Mouse (Mus musculus) erythroblast, embryonic 14.5 days (primary cell): Measurements from ENCODE around the gene Mamdc4. TPM values are rescaled to one million over a fixed set of nuclear protein-coding genes. Genes with fewer than 3 reads are reported as not detected.
A peak's percentile ranks its signal among the peaks of the same experiment; 100 is the strongest.
"Not testable (repeated sequence)": the region's sequence is repeated elsewhere in the genome, so short reads cannot be mapped to it uniquely, and the experiment has no call there.

Experiments used
- H3K27me3 ChIP-seq: 2 replicates; pipeline ENCODE4 v1.6.1; 2012; ENCODE audit warnings: inconsistent platforms; ENCODE audit not compliant: control insufficient read depth
- H3K36me3 ChIP-seq: 2 replicates; pipeline ENCODE4 v1.6.1; 2012; ENCODE audit warnings: mild to moderate bottlenecking, inconsistent platforms; ENCODE audit not compliant: control insufficient read depth
- H3K4me1 ChIP-seq: 2 replicates; pipeline ENCODE4 v1.6.1; 2012; ENCODE audit warnings: inconsistent platforms; ENCODE audit not compliant: control insufficient read depth
- H3K4me3 ChIP-seq: replicated peaks from 2 replicates; pipeline ENCODE3; 2012; ENCODE audit warnings: moderate library complexity, mild to moderate bottlenecking, inconsistent platforms
- H3K9me3 ChIP-seq: 2 replicates; pipeline ENCODE4 v1.6.1; 2012; ENCODE audit warnings: low read length, inconsistent platforms, mixed read lengths; ENCODE audit not compliant: control insufficient read depth
- GATA1 ChIP-seq: IDR thresholded peaks from 2 replicates; pipeline ENCODE4 v1.6.1; 2012; ENCODE audit warnings: low read length, inconsistent platforms, mixed read lengths
- TAL1 ChIP-seq: IDR thresholded peaks from 3 replicates; pipeline ENCODE4 v1.6.1; 2012; ENCODE audit warnings: low read length, inconsistent platforms, mixed read lengths
- polyA plus RNA-seq: library from polyadenylated mRNA; stranded (reverse); fragments of >175 nt; gene quantifications from 2 replicates; pipeline ENCODE4 v1.2.3, GENCODE M21; 2012

Gene Mamdc4
- polyA plus RNA-seq, 1 experiment, result 0.09 TPM

DNA sequence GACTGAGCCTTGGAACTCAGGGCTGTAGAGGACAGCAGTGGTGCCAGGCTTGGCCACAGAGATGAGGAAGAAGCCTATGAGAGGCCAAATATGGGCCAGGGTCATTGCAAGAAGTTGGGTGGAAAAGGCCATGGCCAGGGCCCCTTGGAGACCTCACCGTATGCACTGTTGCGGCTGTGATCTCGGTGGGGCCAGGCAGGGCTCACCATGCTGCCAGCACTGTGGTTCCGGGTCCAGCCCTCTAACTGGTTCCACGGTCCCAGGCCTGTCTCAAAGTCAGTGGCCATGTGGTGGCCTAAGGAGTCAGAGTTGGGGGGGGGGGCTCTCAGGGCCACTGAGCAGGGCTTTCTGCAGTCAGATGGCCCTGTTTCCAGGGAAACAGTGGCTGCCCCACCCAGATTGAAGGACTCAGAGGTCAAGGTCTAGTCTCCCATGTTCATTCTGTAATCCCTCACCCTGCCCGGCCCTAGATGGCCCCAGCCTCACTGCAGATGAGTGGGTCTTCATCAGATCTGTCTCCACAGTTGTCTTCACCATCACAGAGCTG, 6.1 kb downstream of the Mamdc4 start:
- Histone ChIP-seq H3K9me3 (no peaks in the 10 kb centered on the region), H3K27me3 (no peaks in the 10 kb centered on the region), H3K36me3 (peaks cover 47% of the 10 kb centered on the region), H3K4me1 (peaks cover 15% of the 10 kb centered on the region), H3K4me3 (no peak overlapping the region)
- TF ChIP-seq GATA1 (no peak), TAL1 (no peak)

DNA sequence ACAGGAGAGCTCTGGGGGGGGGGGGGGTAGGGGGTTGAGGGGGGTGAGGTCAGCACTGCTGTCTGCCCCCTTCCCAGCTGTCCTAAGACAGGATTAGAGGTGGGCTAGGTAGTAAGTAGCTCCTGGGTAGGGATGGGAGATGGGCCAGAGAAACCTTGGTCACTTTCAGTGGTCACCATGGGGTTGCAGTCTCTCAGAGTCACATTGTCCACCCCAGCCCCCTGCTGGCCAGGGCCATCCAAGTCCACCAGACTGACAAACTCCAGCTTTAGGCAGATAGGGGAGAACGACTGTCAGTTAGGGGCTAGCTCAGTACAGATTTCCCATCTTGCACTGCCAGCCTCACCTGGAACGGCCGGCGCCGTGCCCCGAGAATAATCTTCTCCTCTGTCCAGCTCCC, 8.1 kb downstream of the Mamdc4 start:
- Histone ChIP-seq H3K36me3 (peaks cover 67% of the 10 kb centered on the region), H3K4me1 (peaks cover 14% of the 10 kb centered on the region), H3K4me3 (no peak overlapping the region), H3K9me3 (no peaks in the 10 kb centered on the region), H3K27me3 (no peaks in the 10 kb centered on the region)
- TF ChIP-seq TAL1, result no peak

DNA sequence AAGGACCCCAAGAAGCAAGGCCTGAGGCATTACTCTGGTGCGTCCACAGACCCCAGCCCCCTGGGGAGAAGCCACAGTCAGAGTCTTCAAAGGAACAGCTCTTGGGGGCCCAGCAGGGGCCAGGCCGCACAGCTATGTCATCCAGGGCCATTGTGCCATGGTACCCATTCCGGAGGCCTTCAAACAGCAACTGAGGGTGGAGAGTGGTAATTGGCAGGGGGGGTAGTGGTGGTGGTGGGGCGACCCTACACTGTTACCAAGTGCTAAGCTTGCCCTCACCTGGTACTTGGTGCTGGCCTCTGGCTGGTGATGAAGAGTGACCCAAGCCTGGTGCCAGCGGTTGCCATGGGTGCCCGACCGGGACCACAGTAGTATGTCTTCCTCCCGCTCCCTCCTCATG, 8.9 kb downstream of the Mamdc4 start:
- peaks cover 73% of the 10 kb centered on the region for H3K36me3 ChIP-seq

DNA sequence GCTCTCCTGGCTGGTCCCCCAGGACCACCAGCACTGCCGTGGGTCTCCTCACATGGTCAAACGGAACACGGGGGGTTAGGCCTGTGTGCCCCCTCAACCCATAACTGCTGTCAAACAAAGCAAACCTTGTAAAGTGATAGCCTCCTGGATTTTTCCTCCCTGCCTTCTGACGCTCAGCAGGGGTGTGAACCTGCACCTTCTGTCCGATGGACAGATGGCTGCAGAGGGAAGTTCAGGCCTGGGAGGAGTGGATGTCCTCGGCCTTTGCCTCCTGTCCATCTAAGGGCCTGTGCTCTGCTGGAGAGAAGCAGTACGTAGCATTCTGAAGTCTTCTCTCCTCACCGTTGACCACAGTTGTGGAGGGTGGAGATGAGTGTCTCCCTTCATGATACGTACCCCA, 12.7 kb downstream of the Mamdc4 start:
- Histone ChIP-seq H3K27me3 (no peaks in the 10 kb centered on the region), H3K36me3 (peaks cover 69% of the 10 kb centered on the region), H3K4me3 (no peak overlapping the region), H3K4me1 (peaks cover 34% of the 10 kb centered on the region), H3K9me3 (no peaks in the 10 kb centered on the region)
- TF ChIP-seq GATA1 (no peak), TAL1 (no peak)

More for the DNA sequence above, 8.9 kb downstream of the Mamdc4 start:
- H3K9me3 ChIP-seq, result no peaks in the 10 kb centered on the region
- no peaks in the 10 kb centered on the region for H3K27me3 ChIP-seq
- TF ChIP-seq GATA1, result no peak
- no peak for TF ChIP-seq TAL1
- no peak overlapping the region for H3K4me3 ChIP-seq
- H3K4me1 ChIP-seq, result peaks cover 12% of the 10 kb centered on the region

DNA sequence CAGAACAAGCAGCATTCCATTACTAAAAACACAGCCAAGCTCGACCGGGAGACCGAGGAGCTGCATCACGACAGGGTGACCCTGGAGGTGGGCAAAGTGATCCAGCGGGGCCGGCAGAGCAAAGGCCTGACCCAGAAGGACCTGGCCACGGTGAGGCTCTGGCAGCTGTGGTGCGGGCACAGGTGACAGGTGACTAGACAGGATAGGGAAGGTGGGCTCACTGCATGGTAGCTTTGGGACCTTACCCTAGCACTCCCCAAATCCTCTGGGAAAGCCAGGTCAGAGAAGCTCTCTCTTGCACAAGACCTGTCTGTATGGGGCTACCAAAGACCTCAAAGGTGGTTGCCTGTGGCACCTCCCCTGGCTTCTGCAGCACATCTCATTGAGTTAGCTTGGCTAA, 14.1 kb downstream of the Mamdc4 start:
- TF ChIP-seq TAL1, result no peak
- no peak for TF ChIP-seq GATA1
- H3K27me3 ChIP-seq, result no peaks in the 10 kb centered on the region
- H3K4me3 ChIP-seq, result no peak overlapping the region
- H3K9me3 ChIP-seq, result no peaks in the 10 kb centered on the region
- H3K4me1 ChIP-seq, result peaks cover 42% of the 10 kb centered on the region
- H3K36me3 ChIP-seq, result peaks cover 65% of the 10 kb centered on the region

DNA sequence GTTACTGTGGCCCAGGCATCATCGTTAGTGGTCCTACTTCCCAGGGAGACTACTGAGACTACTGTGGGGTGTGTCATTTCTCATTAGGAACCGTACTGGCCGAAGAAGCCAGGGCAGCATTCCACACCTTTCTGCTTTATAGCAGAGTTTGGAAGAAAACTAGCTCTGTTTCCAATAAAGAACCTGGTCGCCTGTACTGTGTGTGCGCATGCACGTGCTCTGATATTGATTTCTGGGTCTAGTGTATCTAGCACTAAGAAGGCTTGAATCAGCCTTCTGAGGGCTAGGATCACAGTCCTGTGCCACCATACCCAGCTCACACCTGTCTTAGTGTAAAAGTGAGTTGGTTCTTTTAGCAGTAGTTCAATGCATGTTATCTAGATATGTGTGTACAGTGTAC, 15.9 kb downstream of the Mamdc4 start:
- no peak for TF ChIP-seq GATA1
- TF ChIP-seq TAL1, result no peak
- Histone ChIP-seq H3K4me1 (peaks cover 42% of the 10 kb centered on the region), H3K9me3 (no peaks in the 10 kb centered on the region), H3K36me3 (peaks cover 48% of the 10 kb centered on the region), H3K4me3 (peak overlapping the region; percentile 83), H3K27me3 (no peaks in the 10 kb centered on the region)

DNA sequence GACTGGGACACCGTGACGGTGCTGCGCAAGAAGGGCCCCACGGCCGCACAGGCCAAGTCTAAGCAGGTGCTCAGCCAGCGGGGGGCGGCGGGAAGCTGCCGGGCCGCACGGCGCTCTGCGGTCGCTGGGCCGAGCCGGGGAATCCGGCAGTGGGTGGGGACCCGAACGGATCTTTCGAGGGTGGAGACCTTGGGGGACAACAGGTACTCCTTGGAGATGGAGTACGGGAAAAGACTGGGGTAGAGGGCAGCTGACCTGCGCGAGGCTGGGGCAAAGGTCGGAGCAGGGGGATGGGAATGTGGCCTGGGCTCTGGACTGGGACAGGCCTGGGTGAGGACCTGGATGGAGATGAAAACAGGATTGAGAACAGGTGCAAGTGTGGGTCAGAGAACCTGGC, 16.7 kb downstream of the Mamdc4 start:
- H3K4me1 ChIP-seq, result peaks cover 42% of the 10 kb centered on the region
- no peaks in the 10 kb centered on the region for H3K9me3 ChIP-seq
- no peak for TF ChIP-seq TAL1
- TF ChIP-seq GATA1, result no peak
- peaks cover 40% of the 10 kb centered on the region for H3K36me3 ChIP-seq
- H3K4me3 ChIP-seq, result peak overlapping the region; percentile 83
- H3K27me3 ChIP-seq, result no peaks in the 10 kb centered on the region

DNA sequence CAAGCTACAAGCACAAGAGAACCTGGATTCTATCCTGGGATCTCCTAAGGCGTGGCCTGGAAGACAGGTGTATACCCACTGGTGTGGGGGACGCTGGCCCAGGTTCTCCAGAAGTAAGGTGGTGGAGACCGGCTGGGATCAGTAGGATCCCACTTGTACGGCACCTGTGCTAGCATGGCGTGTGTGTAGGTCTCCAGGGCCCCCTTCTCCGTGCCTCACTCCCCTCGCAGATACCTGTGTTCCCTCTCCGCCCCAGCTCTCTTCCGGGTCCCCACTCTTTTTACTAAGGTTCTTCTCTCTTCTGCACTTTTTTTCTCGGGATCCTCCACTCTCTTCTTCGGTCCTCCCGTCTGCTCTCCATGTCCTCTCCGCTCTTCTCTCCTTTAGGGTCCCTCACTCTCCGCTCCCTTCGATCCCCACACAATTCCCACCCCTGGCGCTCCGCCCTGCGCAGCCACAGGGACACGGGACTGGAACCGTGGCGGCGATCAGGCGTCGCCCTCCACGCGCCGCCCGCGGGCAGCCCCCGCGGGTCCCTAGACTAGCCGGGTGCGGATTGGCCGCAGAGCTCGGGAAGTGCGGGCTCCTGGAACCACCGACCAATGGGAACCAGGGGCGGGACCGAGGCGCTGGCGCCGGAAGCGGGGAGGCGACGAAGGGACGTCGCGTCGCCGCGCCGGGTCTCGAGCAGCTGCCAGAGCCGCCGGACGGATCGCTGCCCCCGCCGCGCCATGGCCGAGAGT, 17.3 kb downstream of the Mamdc4 start, which contains the start of gene Edf1:
Edf1 (plus strand) TSS at position 627 of the 743 bp plus-strand sequence.
- peaks cover 39% of the 10 kb centered on the region for H3K4me1 ChIP-seq
- peak within 1 kb of the TSS; percentile 83 for H3K4me3 ChIP-seq
- H3K36me3 ChIP-seq, result peaks cover 34% of the 10 kb centered on the region
- H3K27me3 ChIP-seq, result no peaks in the 10 kb centered on the region
- TF ChIP-seq TAL1, result no peak
- no peaks in the 10 kb centered on the region for H3K9me3 ChIP-seq

DNA sequence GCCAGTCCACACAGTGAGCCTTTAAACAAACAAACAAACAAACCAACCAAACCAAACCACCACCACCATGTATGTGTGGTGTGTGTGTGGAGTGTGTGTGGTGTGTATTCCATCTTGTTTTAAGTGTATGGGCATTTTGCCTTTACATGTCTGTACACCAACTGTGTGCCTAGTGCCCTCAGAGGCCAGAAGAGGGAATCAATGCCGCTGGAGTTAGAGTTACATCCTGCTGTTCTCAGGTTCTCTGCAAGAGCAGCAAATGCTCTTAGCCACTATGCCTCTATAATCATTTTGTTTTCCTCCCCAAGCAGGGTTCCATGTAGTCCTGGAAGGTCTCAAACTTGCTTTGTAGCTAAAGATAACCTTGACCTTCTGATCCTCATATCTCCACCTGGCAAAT, 18.3 kb downstream of the Mamdc4 start:
- H3K27me3 ChIP-seq, result no peaks in the 10 kb centered on the region

DNA sequence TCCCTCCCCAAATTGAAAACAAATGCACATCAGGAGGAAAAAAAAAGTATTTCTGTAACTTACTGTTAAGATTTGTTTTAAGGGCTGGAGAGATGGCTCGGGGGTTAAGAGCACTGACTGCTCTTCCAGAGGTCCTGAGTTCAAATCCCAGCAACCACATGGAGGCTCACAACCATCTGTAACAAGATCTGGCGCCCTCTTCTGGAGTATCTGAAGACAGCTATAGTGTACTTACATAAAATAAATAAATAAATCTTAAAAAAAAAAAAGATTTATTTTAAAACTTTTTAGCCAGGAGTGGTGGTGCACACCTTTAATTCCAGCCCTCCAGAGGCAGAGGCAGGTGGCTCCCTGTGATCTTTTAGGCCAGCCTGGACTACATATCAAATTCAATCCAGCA, 19.2 kb downstream of the Mamdc4 start:
- H3K36me3 ChIP-seq, result peaks cover 15% of the 10 kb centered on the region

More for the DNA sequence above, 18.3 kb downstream of the Mamdc4 start:
- H3K4me3 ChIP-seq, result peak overlapping the region; percentile 12
- H3K4me1 ChIP-seq, result peaks cover 31% of the 10 kb centered on the region
- H3K9me3 ChIP-seq, result no peaks in the 10 kb centered on the region
- no peak for TF ChIP-seq TAL1
- H3K36me3 ChIP-seq, result peaks cover 23% of the 10 kb centered on the region

DNA sequence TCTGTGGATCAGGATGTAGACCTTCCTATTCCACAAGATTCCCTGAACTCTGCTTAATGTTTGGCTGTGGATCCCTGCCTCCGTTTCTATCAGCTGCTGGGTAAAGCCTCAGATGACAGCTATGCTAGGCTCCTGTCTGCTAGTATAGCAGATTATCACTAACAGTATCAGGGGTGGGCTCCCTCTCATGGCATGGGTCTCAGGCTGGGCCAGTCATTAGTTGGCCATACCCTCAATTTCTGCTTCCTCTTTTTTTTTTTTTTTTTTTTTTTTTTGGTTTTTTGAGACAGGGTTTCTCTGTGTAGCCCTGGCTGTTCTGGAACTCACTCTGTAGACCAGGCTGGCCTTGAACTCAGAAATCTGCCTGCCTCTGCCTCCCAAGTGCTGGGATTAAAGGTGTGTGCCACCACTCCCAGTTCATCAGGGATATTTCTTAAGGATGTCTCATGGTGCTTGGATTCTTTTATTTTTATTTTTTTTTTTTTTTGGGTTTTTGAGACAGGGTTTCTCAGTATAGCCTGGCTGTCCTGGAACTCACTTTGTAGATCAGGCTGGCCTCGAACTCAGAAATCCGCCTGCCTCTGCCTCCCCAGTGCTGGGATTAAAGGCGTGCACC, 21.4 kb downstream of the Mamdc4 start:
- H3K27me3 ChIP-seq, H3K4me3 ChIP-seq, H3K9me3 ChIP-seq, H3K36me3 ChIP-seq: not testable (repeated sequence)
- H3K4me1 ChIP-seq, result peaks cover 19% of the 10 kb centered on the region

More for the DNA sequence above, 19.2 kb downstream of the Mamdc4 start:
- H3K27me3 ChIP-seq, H3K4me3 ChIP-seq, H3K9me3 ChIP-seq: not testable (repeated sequence)
- H3K4me1 ChIP-seq, result peaks cover 31% of the 10 kb centered on the region
